Mouse (Mus musculus) forebrain, embryonic 14.5 days (tissue): ENCODE data around the gene Irf9. TPM values are rescaled to one million over a fixed set of nuclear protein-coding genes. Genes with fewer than 3 reads are reported as not detected.

Experiments used
- ATAC-seq: fragments of 200-750 bp; cut with Nextera tagmentation; 2 replicates; pipeline ENCODE4 v1.8.0; 2017; ENCODE audit warnings: mild to moderate bottlenecking, moderate library complexity
- DNase-seq: peaks from one replicate; pipeline ENCODE4 v3.0.0-alpha.2; 2015; ENCODE audit warnings: low spot score
- H3K27ac ChIP-seq: fragments of 300-500 bp; sonication (generic); 2 replicates; pipeline ENCODE4 v1.5.1; 2014; ENCODE audit warnings: low read depth, mild to moderate bottlenecking, control low read depth, low read length, moderate library complexity
- H3K27me3 ChIP-seq: fragments of 300-500 bp; sonication (generic); replicated peaks from 2 replicates; pipeline ENCODE4 v1.6.1; 2014; ENCODE audit warnings: low read length, control low read depth, mixed read lengths; ENCODE audit not compliant: control insufficient read depth, insufficient read depth
- H3K36me3 ChIP-seq: fragments of 300-500 bp; sonication (generic); 2 replicates; pipeline ENCODE4 v1.6.1; 2014; ENCODE audit warnings: low read length, control low read depth; ENCODE audit not compliant: control insufficient read depth, insufficient read depth
- H3K4me1 ChIP-seq: fragments of 300-500 bp; sonication (generic); 2 replicates; pipeline ENCODE4 v1.6.1; 2014; ENCODE audit warnings: antibody characterized with exemption, low read length, control low read depth; ENCODE audit not compliant: control insufficient read depth, insufficient read depth
- H3K4me2 ChIP-seq: fragments of 300-500 bp; sonication (generic); 2 replicates; pipeline ENCODE4 v1.6.1; 2014; ENCODE audit warnings: mild to moderate bottlenecking, control low read depth, low read length
- H3K4me3 ChIP-seq: fragments of 300-500 bp; sonication (generic); 2 replicates; pipeline ENCODE4 v1.5.1; 2014; ENCODE audit warnings: low read depth, low read length, control low read depth
- H3K9ac ChIP-seq: fragments of 300-500 bp; sonication (generic); 2 replicates; pipeline ENCODE4 v1.6.1; 2014; ENCODE audit warnings: mild to moderate bottlenecking, low read length, control low read depth, moderate library complexity
- H3K9me3 ChIP-seq: fragments of 300-500 bp; sonication (generic); replicated peaks from 2 replicates; pipeline ENCODE4 v1.6.1; 2016; ENCODE audit warnings: low read length, control low read depth, mixed read lengths; ENCODE audit not compliant: control insufficient read depth
- WGBS: fragments of 180-500 bp; shearing (Covaris S2); extraction: QIAGEN DNeasy Blood & Tissue Kit; methylation state at CpG from one replicate; pipeline ENCODE4 v1.1.7; 2014; 5-methylcytosine and 5-hydroxymethylcytosine counted together
- polyA plus RNA-seq: library from polyadenylated mRNA; unstranded; fragments of >200 nt; fragmentation: Nextera tagmentation; extraction: Ambion mirVana; gene quantifications from 2 replicates; pipeline ENCODE4 v1.2.1, GENCODE M21; 2014

The Irf9 gene
- polyA plus RNA-seq, 1 experiment from 2014 or later: 6.3 TPM

- Histone ChIP-seq H3K4me2 (no peak overlapping the region), H3K4me3 (no peak overlapping the region), H3K27ac (no peak overlapping the region), H3K4me1 (no peaks in the 10 kb centered on the region), H3K36me3 (no peaks in the 10 kb centered on the region), H3K27me3 (no peaks in the 10 kb centered on the region), H3K9me3 (no peaks in the 10 kb centered on the region), H3K9ac (no peak overlapping the region)
- no peak for ATAC-seq
- DNase-seq: no peak
- WGBS: 84% methylated on average over 2 of the region's 2 CpGs
Observed at GRCm38 (mm10) chr14:55616844-55617243, 13.5 kb downstream of the Irf9 start.

DNA sequence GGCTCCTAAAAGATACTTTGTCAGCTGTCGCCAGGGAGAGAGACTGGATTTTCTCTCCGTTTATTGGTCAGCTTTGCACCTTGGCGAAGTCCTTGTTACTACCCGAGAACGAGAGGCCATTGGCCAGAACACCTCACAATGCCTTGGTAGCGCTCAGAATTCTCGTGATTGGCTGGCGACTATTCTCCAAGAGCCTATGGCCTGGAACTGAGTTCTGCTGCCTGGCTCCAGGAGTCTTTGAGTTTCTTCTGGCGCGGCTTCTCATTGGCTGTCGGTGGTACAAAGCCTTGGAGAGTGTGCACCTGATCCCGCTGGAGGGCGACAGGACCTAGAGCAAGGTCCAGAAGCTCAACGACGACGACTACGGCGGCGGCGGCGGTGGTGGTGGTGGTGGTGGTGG is 14.5 kb downstream of the Irf9 start, which contains the start of gene Rec8:
Rec8 (plus strand) TSS at position 216 of the 400 bp plus-strand sequence.
- Histone ChIP-seq H3K4me3 (peak within 1 kb of the TSS; percentile 13; the same call in 1 of the 2 replicates), H3K36me3 (no peaks in the 10 kb centered on the region), H3K9me3 (no peaks in the 10 kb centered on the region), H3K4me2 (peak within 1 kb of the TSS; percentile 31), H3K27ac (0 out of 2 replicates have a peak within 1 kb of the TSS, but pooled peaks have one; percentile 14), H3K9ac (peak within 1 kb of the TSS; percentile 17; the same call in 1 of the 2 replicates), H3K4me1 (no peaks in the 10 kb centered on the region), H3K27me3 (no peaks in the 10 kb centered on the region)
- DNase-seq (peak; percentile 61), ATAC-seq (peak; percentile 62)
- WGBS: 25% methylated on average over 21 of the region's 21 CpGs

- H3K27ac ChIP-seq: 0 out of 2 replicates have a peak overlapping the region, but pooled peaks have one; percentile 14
- 55% methylated on average over 22 of the region's 22 CpGs for WGBS
- 0 out of 2 replicates have a peak, but pooled peaks cover under 1% of the 10 kb centered on the region for H3K36me3 ChIP-seq
- peak overlapping the region; percentile 17; the same call in 1 of the 2 replicates for H3K9ac ChIP-seq
- no peaks in the 10 kb centered on the region for H3K9me3 ChIP-seq
- H3K27me3 ChIP-seq: no peaks in the 10 kb centered on the region
- peak overlapping the region; percentile 13; the same call in 1 of the 2 replicates for H3K4me3 ChIP-seq
- H3K4me2 ChIP-seq: peak overlapping the region; percentile 31
- peak; percentile 54; the same call in 1 of the 2 replicates for ATAC-seq
- DNase-seq: no peak
- no peaks in the 10 kb centered on the region for H3K4me1 ChIP-seq
Observed at GRCm38 (mm10) chr14:55618486-55619195, 15.3 kb downstream of the Irf9 start.

DNA sequence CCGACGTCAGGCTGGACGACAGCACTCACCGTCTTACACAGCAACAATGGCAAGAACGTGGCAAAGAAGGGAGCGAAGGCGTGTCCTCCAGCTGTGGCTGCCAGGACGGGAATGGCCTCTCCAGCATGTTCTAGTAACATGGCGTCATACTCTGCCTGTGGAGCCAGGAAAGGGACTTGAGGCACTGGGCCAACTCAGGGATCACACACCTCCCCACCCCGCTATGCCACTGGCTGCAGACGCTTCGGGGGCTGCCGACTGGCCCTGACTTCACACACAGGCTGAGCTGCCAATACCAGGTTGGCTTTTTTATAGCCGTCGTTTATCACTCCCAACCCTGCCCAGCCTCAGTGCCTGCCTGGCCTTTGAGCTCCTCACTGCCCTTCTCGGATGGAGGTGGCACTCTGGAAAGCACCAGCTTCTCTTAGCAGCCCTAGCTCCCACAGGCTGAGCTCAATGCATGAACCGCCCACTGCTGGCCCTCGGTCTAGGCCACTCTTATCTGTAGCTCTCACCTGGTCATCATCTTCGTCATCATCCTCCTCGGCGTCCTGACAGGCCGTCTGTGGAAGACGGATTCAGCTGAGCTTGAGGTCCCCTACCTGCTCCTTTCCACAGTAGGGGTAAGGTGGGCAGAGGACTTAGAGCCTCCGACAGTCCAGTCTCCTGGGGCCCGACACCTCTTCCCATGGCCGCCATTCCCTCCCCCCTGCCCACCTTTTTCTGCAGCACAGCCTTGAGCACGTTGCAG is 24.9 kb downstream of the Irf9 start:
- Histone ChIP-seq H3K9me3 (no peaks in the 10 kb centered on the region), H3K36me3 (peaks cover 94% of the 10 kb centered on the region), H3K27me3 (no peaks in the 10 kb centered on the region), H3K4me1 (no peaks in the 10 kb centered on the region), H3K4me2 (no peak overlapping the region), H3K27ac (no peak overlapping the region), H3K4me3 (no peak overlapping the region), H3K9ac (no peak overlapping the region)
- 92% methylated on average over 27 of the region's 27 CpGs for WGBS
- DNase-seq (no peak), ATAC-seq (no peak)

- no peak overlapping the region for H3K9ac ChIP-seq
- ATAC-seq: no peak
- no peaks in the 10 kb centered on the region for H3K9me3 ChIP-seq
- H3K36me3 ChIP-seq: peaks cover 97% of the 10 kb centered on the region
- DNase-seq: no peak
- H3K4me1 ChIP-seq: no peaks in the 10 kb centered on the region
- H3K4me3 ChIP-seq: no peak overlapping the region
- H3K4me2 ChIP-seq: no peak overlapping the region
- 62% methylated on average over 5 of the region's 5 CpGs for WGBS
- H3K27me3 ChIP-seq: no peaks in the 10 kb centered on the region
- H3K27ac ChIP-seq: no peak overlapping the region
Observed at GRCm38 (mm10) chr14:55629312-55629711, 25.9 kb downstream of the Irf9 start.

DNA sequence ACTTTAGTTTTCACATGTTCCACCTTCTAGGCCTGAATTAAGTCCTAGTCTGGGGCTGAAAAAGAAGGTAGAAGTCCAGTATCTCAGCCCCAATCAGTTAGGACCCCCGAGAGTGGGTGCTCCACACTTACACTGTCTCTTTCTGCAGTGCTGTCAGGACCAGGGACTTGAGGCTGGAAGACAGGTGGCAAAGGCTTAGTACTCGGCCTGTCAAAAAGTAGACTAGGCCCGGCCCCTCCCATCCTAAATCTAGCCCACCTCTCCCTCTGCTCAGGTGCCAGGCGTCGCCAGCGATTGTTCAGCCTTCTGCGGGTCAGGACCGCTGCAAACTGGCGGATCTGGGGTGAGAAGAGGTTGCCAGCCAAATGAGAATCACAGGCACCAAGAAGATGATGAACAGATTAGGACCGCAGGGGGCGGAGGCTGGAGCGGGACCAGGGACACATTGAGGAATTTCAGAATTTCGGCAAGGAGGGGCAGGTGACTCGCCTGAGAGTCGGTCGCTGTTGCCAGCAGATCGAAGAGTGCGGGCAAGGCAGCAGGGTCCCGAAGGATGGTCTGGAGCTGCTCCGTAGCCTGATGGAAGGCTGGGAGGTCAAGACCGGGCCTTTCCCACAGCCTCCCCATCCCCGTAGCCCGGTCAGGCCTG is 31.6 kb downstream of the Irf9 start:
- peak; percentile 32; the same call in 1 of the 2 replicates for ATAC-seq
- H3K27ac ChIP-seq: peak overlapping the region; percentile 77
- WGBS: 4% methylated on average over 23 of the region's 23 CpGs

GRCm38 (mm10) chr14:55635523-55636007 is 32.2 kb downstream of the Irf9 start, which contains the start of gene Ipo4:
Gene Ipo4 (minus strand): TSS chr14:55635957.
- WGBS: 2% methylated on average over 33 of the region's 33 CpGs
- Histone ChIP-seq H3K36me3 (peaks cover 81% of the 10 kb centered on the region), H3K9me3 (no peaks in the 10 kb centered on the region), H3K4me1 (peaks cover 5% of the 10 kb centered on the region; the same call in 1 of the 2 replicates), H3K4me3 (peak within 1 kb of the TSS; percentile 58), H3K4me2 (peak within 1 kb of the TSS; percentile 86), H3K27me3 (no peaks in the 10 kb centered on the region), H3K27ac (peak within 1 kb of the TSS; percentile 77), H3K9ac (peak within 1 kb of the TSS; percentile 70)
- DNase-seq (peak; percentile 96), ATAC-seq (peak; percentile 93)

More for the DNA sequence above, 31.6 kb downstream of the Irf9 start:
- peak overlapping the region; percentile 70 for H3K9ac ChIP-seq
- H3K36me3 ChIP-seq: peaks cover 82% of the 10 kb centered on the region
- DNase-seq: peak; percentile 37
- H3K27me3 ChIP-seq: no peaks in the 10 kb centered on the region
- H3K9me3 ChIP-seq: no peaks in the 10 kb centered on the region
- peaks cover 5% of the 10 kb centered on the region; the same call in 1 of the 2 replicates for H3K4me1 ChIP-seq
- peak overlapping the region; percentile 58 for H3K4me3 ChIP-seq
- H3K4me2 ChIP-seq: peak overlapping the region; percentile 86

- peaks cover 11% of the 10 kb centered on the region for H3K4me1 ChIP-seq
- DNase-seq (no peak), ATAC-seq (no peak)
- no peak within 1 kb of the TSS for H3K4me2 ChIP-seq
- 96% methylated on average over 9 of the region's 9 CpGs for WGBS
- H3K27ac ChIP-seq: no peak within 1 kb of the TSS
- H3K4me3 ChIP-seq: no peak within 1 kb of the TSS
- H3K27me3 ChIP-seq: no peaks in the 10 kb centered on the region
- peaks cover 72% of the 10 kb centered on the region for H3K36me3 ChIP-seq
- no peaks in the 10 kb centered on the region for H3K9me3 ChIP-seq
- H3K9ac ChIP-seq: no peak within 1 kb of the TSS
Observed at GRCm38 (mm10) chr14:55637795-55638194, 34.4 kb downstream of the Irf9 start, which contains the start of gene Gm49378. Gene Gm49378 (minus strand): TSS chr14:55637895.
